Mouse (Mus musculus) lung, postnatal 25 days (tissue): ENCODE measurements around the gene Mamld1.

Source experiments
- DNase-seq: peaks from one replicate; pipeline ENCODE4 v3.0.0; 2022; ENCODE audit warnings: low spot score

Mamld1 gene

DNA sequence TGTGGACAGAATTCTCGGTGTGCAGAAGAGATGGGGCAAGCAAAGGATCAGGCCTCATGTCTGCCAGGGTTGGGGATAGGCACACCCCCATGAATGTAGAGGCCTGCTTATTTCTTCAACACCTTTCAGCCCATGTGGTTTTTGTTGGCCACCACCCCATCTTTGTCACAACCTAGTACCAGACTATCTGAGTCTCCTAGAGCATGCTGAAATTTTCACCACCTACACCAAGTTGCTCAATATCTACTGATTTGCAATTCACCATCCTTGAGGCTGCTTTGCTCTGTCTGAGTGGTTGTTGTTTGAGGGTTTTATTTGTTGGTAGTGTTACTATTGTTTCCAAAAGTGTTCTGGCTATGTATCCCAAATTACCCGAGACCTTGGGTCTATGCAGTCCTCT lies 91.3 kb downstream of the Mamld1 start:
- no peak for DNase-seq

DNA sequence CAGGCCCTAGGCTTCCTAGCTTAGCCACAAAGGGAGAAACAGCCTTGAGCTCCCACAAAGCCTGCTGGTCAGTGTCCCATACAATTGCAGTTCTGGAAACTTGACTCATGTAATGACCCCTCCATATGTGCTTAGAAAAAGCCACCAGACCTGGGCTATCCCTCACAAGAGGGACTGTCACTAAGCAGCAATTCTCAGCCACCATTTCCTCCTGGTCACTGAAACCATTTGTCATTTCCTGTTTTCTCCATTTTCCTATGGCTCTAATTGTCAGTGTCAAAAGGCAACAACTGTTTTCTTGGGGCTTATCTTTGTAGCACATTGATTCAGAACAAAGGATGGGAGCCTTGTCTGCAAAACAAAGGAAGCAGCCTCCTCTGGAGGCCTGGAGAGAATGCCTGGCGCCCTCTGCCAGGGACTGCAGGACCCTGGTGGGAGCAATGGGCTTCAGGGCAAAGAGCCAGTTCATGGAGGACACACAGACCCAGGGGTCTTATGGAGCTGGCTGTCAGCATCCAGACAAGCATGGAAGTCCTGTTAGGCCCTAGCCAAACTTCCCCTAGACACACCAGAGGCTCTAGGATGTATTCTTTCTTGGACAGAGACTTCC lies 99.5 kb downstream of the Mamld1 start:
- peak; percentile 14 for DNase-seq

DNA sequence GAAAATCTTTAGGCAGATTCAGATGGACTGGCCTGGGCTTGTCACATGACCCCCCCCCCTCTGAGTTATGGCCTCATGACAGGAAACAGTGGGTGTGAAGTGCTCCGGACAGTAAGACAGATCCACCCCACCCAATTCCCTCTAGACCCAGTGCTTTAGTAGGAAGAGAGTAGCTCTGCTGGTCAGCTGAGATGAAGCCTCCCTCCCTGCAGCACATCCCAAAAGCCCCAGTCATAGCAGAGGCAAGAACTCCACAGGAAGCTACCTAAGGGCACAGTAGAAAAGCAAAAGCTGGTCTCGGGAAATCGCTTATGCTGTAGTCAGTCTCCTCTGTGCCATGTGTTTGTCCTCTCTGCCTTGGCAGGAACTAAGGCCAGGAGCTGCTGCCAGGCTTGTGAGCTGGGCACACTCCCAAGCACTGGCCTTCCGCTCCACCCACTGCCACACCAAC lies 100.5 kb downstream of the Mamld1 start:
- peak; percentile 66 for DNase-seq

DNA sequence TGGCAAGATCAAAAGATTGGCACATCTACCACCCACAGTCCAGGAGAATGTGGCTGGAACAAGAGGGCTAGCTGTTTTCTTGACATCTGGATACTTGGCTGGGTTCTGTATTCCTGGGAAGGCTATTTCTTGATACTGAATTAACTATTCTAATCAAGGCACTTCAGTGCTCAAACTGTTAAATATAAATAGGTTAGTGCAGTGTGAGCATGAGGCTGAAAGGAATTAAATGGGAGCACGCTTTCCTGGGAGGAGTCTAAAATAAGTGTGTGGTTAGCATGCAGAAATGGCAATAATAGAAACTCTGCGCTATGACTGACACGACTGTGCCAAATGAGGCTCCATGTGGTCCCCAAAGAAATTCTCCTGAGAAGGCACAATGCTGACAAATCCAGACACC lies 131.5 kb downstream of the Mamld1 start:
- DNase-seq, result no peak

DNA sequence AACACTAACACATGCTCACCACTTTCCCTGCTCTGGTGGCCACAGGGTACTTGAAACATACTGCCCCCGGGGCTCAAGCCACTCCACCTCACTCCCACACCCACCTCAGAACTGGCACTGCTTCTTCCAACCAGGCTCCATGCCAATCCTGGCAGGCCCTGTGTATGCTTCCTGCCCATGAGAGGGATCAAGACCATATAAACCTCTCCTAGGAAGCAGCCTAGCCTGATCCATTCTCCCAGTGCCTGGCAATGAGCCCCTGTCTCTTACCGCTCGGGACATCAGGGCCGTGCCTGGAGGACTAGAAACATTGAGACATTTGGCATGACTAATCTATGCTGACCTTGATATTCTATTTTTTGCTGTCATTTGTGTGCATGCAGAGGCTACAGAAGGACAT lies 133.6 kb downstream of the Mamld1 start:
- no peak for DNase-seq

DNA sequence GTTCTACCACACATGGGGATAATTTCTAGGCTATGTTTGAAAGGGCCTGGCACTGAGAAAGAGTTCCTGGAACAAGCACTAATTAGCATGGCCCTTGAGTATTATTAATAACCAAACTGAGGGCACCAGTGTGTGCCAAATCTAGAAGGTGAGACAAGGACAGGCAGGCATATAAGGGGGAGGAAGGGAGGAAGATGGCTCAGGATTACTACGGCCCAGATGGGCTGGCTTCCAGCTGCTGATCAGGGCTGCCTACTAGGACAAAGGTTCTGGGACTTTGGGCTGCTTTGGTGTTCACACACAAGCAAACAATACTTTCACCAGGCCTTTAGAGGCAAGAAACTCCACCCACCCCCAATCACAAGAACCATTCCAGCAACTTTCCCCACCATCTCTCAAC lies 136.3 kb downstream of the Mamld1 start:
- DNase-seq, result no peak

DNA sequence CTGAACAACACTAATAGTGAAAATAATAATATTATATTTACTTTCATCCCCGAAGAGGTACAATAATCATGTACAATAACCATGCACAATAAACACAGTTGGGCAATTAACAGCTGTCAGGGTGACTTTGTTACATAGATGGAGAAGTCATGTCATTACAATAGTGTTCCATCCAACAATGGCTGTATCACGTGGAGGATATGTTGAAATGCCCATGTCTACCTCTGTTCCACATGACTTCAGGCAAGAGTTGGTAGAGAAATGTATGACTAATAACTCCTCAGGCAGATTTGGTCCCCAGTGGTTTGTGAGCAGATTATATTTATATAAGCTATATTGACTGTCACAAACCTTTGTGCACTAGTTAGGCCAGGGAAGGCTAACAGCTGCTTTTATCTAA lies 154.7 kb downstream of the Mamld1 start:
- DNase-seq, result no peak
